Comparison of ENCODE assay signal across 9 mouse cellular contexts in the genomic region with DNA sequence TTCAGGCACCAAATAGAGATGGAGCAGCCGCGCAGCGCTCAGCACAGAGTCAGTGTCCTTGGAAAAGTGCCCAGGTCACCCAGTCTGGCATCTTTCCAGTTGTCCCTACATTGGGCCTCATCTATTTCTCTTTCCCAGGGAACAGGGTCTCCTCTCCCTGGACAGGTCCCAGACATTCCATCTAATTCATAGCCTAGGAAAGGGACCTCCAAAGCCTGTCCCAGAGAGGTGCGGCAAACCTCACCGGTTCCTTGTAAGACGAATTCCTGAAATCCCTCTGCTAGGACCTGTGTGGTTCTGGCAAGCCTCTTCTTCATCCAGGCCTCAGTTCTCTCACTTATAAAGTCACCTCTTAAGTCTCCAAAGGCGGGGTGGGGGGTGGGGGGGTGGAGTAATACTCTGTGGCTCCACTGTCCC. TPM values are rescaled to one million over a fixed set of nuclear protein-coding genes. Genes with fewer than 3 reads are reported as not detected.
A peak's percentile ranks its signal among the peaks of the same experiment; 100 is the strongest.
DNase-seq lines count a peak whose midpoint lies in the region; ATAC-seq and TF ChIP-seq lines count a peak whose summit lies in the region.
"Had no signal": no experiment of that assay in that cellular context is flagged by ENCODE, and none has a peak within 500 bp of the region (broad histone marks: within the 10 kb centered on the region; RNA-seq: fewer than 3 reads in every experiment).

No protein-coding gene starts in this region.

- no peaks in the 10 kb centered on the region for H3K27me3 ChIP-seq in forebrain, embryonic 10.5 days (ENCODE audit: poor library complexity, severe bottlenecking)
- H3K27me3 ChIP-seq in forebrain, postnatal 0 days (ENCODE audit: insufficient read depth, low read length) = no peaks in the 10 kb centered on the region
- no peaks in the 10 kb centered on the region for H3K27me3 ChIP-seq in hindbrain, embryonic 10.5 days (ENCODE audit: insufficient read depth, poor library complexity, severe bottlenecking)

- 44% methylated on average over 6 of the region's 7 CpGs for WGBS in forebrain, embryonic 10.5 days
- 15% methylated on average over 6 of the region's 7 CpGs for WGBS in forebrain, postnatal 0 days
- 32% methylated on average over 6 of the region's 7 CpGs for WGBS in hindbrain, embryonic 10.5 days

- no peak for ATAC-seq in forebrain, postnatal 0 days

- DNase-seq in forebrain, embryonic 10.5 days (ENCODE audit: extremely low spot score, low spot score) = no peak
- no peak for DNase-seq in forebrain, postnatal 0 days
- DNase-seq in cerebellum, postnatal 25 days = peak; percentile 58 to 69
- DNase-seq in hindbrain, embryonic 10.5 days (ENCODE audit: low spot score) = no peak
- DNase-seq in lung, postnatal 25 days (ENCODE audit: low spot score) = peak; percentile 34
- no peak for DNase-seq in thymus, postnatal 25 days
- no peak for DNase-seq in embryo, embryonic 10.5 days (ENCODE audit: low spot score)
- no peak for DNase-seq in gastrocnemius, adult 8-10 months (ENCODE audit: low spot score in 2 of 2)

- peaks cover 48% of the 10 kb centered on the region for H3K36me3 ChIP-seq in forebrain, embryonic 10.5 days (replicated peaks)
- peaks cover 35% of the 10 kb centered on the region for H3K36me3 ChIP-seq in forebrain, postnatal 0 days (ENCODE audit: insufficient read depth)
- H3K36me3 ChIP-seq in hindbrain, embryonic 10.5 days = peaks cover 48% of the 10 kb centered on the region

- no peak overlapping the region for H3K4me2 ChIP-seq in forebrain, postnatal 0 days (ENCODE audit: low read depth)

- peak overlapping the region; percentile 41 for H3K4me3 ChIP-seq in forebrain, embryonic 10.5 days
- H3K4me3 ChIP-seq in forebrain, postnatal 0 days (ENCODE audit: low read depth, low read length) = no peak overlapping the region
- H3K4me3 ChIP-seq in hindbrain, embryonic 10.5 days = peak overlapping the region; percentile 36

- TF ChIP-seq CTCF in forebrain, postnatal 0 days (IDR thresholded peaks at IDR 0.05; ENCODE audit: low read depth) = no peak

- H3K9ac ChIP-seq in forebrain, postnatal 0 days = no peak overlapping the region

- H3K27ac ChIP-seq in forebrain, embryonic 10.5 days = peak overlapping the region; percentile 84
- H3K27ac ChIP-seq in forebrain, postnatal 0 days (ENCODE audit: low read depth, low read length) = no peak overlapping the region
- H3K27ac ChIP-seq in hindbrain, embryonic 10.5 days = peak overlapping the region; percentile 99
- H3K27ac ChIP-seq: macrophage had no signal

- no peaks in the 10 kb centered on the region for H3K9me3 ChIP-seq in forebrain, embryonic 10.5 days
- no peaks in the 10 kb centered on the region for H3K9me3 ChIP-seq in forebrain, postnatal 0 days (ENCODE audit: low read length)
- no peaks in the 10 kb centered on the region for H3K9me3 ChIP-seq in hindbrain, embryonic 10.5 days

- peaks cover 84% of the 10 kb centered on the region for H3K4me1 ChIP-seq in forebrain, embryonic 10.5 days
- peaks cover 22% of the 10 kb centered on the region; the same call in 1 of the 2 replicates for H3K4me1 ChIP-seq in forebrain, postnatal 0 days (ENCODE audit: insufficient read depth)
- peaks cover 95% of the 10 kb centered on the region for H3K4me1 ChIP-seq in hindbrain, embryonic 10.5 days (replicated peaks)

RNA-seq across cellular contexts. Expression of a gene that starts 30.6 kb away (rescaled TPM):
- 31.6 and 35.1 TPM in 2 replicates for polyA plus RNA-seq in forebrain, embryonic 10.5 days (2016; fragmentation: Nextera tagmentation; extraction: Ambion mirVana)
- total RNA-seq in forebrain, postnatal 0 days (2014; rRNA removed) = 9.7 and 11.5 TPM in 2 replicates
- 28.0 and 34.4 TPM in 2 replicates for polyA plus RNA-seq in forebrain, postnatal 0 days (2015; fragmentation: Nextera tagmentation; extraction: Ambion mirVana)
- 30.5 and 34.7 TPM in 2 replicates for polyA plus RNA-seq in hindbrain, embryonic 10.5 days (2016; fragmentation: Nextera tagmentation; extraction: Ambion mirVana)
- total RNA-seq in gastrocnemius, adult 8-10 months (2022) = 10 to 100 TPM; 17.2 to 23.5 (median 21.3) TPM

RNA-seq across cellular contexts. Expression of a gene that starts 31.0 kb away (rescaled TPM):
- polyA plus RNA-seq in forebrain, embryonic 10.5 days (2016; fragmentation: Nextera tagmentation; extraction: Ambion mirVana) = 58.1 and 60.1 TPM in 2 replicates
- total RNA-seq in forebrain, postnatal 0 days (2014; rRNA removed) = 65.6 and 68.4 TPM in 2 replicates
- polyA plus RNA-seq in forebrain, postnatal 0 days (2015; fragmentation: Nextera tagmentation; extraction: Ambion mirVana) = 79.9 and 105 TPM in 2 replicates
- 62.5 and 67.9 TPM in 2 replicates for polyA plus RNA-seq in hindbrain, embryonic 10.5 days (2016; fragmentation: Nextera tagmentation; extraction: Ambion mirVana)
- 10 to 100 TPM; 36.7 to 39.9 (median 38.5) TPM for total RNA-seq in gastrocnemius, adult 8-10 months (2022)

RNA-seq across cellular contexts. Expression of a gene that starts 47.6 kb away (rescaled TPM):
- 116 TPM in 2 replicates for polyA plus RNA-seq in forebrain, embryonic 10.5 days (2016; fragmentation: Nextera tagmentation; extraction: Ambion mirVana)
- total RNA-seq in forebrain, postnatal 0 days (2014; rRNA removed) = 103 and 120 TPM in 2 replicates
- polyA plus RNA-seq in forebrain, postnatal 0 days (2015; fragmentation: Nextera tagmentation; extraction: Ambion mirVana) = 31.2 and 42.8 TPM in 2 replicates
- polyA plus RNA-seq in hindbrain, embryonic 10.5 days (2016; fragmentation: Nextera tagmentation; extraction: Ambion mirVana) = 99.5 and 115 TPM in 2 replicates
- total RNA-seq in gastrocnemius, adult 8-10 months (2022) = 10 to 100 TPM in 2 of 4 experiments, 1 to 10 TPM in 2; 7.8 to 12.7 (median 9.9) TPM

RNA-seq across cellular contexts. Expression of a gene that starts 47.7 kb away (rescaled TPM):
- 35.7 and 37.1 TPM in 2 replicates for polyA plus RNA-seq in forebrain, embryonic 10.5 days (2016; fragmentation: Nextera tagmentation; extraction: Ambion mirVana)
- total RNA-seq in forebrain, postnatal 0 days (2014; rRNA removed) = 25.5 and 43.0 TPM in 2 replicates
- 69.9 and 75.9 TPM in 2 replicates for polyA plus RNA-seq in forebrain, postnatal 0 days (2015; fragmentation: Nextera tagmentation; extraction: Ambion mirVana)
- 45.5 and 52.8 TPM in 2 replicates for polyA plus RNA-seq in hindbrain, embryonic 10.5 days (2016; fragmentation: Nextera tagmentation; extraction: Ambion mirVana)
- 10 to 100 TPM; 29.9 to 53.4 (median 43.1) TPM for total RNA-seq in gastrocnemius, adult 8-10 months (2022)

Comparison
In these comparisons a context has a peak if more than half of its experiments do, and no peak if none do; other contexts are left out.
1. DNase-seq: peak in cerebellum, postnatal 25 days (2 of 2) and lung, postnatal 25 days (single experiment); none in forebrain, embryonic 10.5 days (single experiment), forebrain, postnatal 0 days (single experiment), hindbrain, embryonic 10.5 days (single experiment), thymus, postnatal 25 days (single experiment), embryo, embryonic 10.5 days (single experiment) and gastrocnemius, adult 8-10 months (0 of 2).